9 mouse cellular contexts compared by ENCODE assay signal in the genomic region with DNA sequence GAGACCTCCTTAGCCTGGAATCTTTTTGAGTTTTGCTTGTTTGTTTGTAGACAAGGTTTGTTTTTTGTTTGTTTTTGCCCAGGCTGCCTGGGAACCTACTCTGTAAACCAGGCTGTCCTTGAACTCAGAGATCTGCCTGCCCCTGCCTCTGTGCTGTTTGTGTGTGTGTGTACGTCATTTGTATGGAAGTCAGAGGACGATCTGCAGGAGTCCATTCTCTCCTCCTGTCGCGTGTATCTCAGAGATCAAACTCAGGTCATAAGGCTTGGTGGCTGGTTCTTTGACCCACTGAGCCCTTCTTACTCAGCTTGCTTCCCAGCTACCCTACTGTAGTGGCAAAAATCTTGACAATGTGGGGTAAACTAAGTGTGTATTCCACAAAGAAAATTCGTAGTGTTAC. TPM values are rescaled to one million over a fixed set of nuclear protein-coding genes. Genes with fewer than 3 reads are reported as not detected.
A peak's percentile ranks its signal among the peaks of the same experiment; 100 is the strongest.
DNase-seq lines count a peak whose midpoint lies in the region; ATAC-seq and TF ChIP-seq lines count a peak whose summit lies in the region.
"Had no signal": no experiment of that assay in that cellular context is flagged by ENCODE, and none has a peak within 500 bp of the region (broad histone marks: within the 10 kb centered on the region; RNA-seq: fewer than 3 reads in every experiment).

No protein-coding gene starts in this region.

- ATAC-seq in heart, embryonic 15.5 days (replicated peaks; ENCODE audit: insufficient number of reproducible peaks, insufficient read depth, low FRiP score, low read depth): no peak
- ATAC-seq in forebrain, embryonic 14.5 days: no peak
- no peak for ATAC-seq in CD4-positive, CD25-positive, alpha-beta regulatory T cell, adult 4 months

- H3K9me3 ChIP-seq in heart, embryonic 15.5 days (replicated peaks): no peaks in the 10 kb centered on the region
- H3K9me3 ChIP-seq in CH12.LX (replicated peaks; ENCODE audit: low read length): no peaks in the 10 kb centered on the region
- H3K9me3 ChIP-seq in forebrain, embryonic 14.5 days (replicated peaks; ENCODE audit: control insufficient read depth, low read length): no peaks in the 10 kb centered on the region
- no peaks in the 10 kb centered on the region for H3K9me3 ChIP-seq in midbrain, embryonic 10.5 days (replicated peaks)

- no peaks in the 10 kb centered on the region for H3K36me3 ChIP-seq in heart, embryonic 15.5 days
- H3K36me3 ChIP-seq in CH12.LX (replicated peaks in 1 of 2; ENCODE audit: control insufficient read depth in 1 of 2, insufficient read depth in 1 of 2, low read length in 1 of 2): peaks cover 4 to 14% of the 10 kb centered on the region in 2 experiments
- H3K36me3 ChIP-seq in forebrain, embryonic 14.5 days (ENCODE audit: control insufficient read depth, insufficient read depth, low read length): no peaks in the 10 kb centered on the region
- H3K36me3 ChIP-seq in midbrain, embryonic 10.5 days: peaks cover 8% of the 10 kb centered on the region; the same call in 1 of the 2 replicates

- H3K27ac ChIP-seq in heart, embryonic 15.5 days: peak overlapping the region; percentile 94
- peak overlapping the region; percentile 28; the same call in 1 of the 2 replicates for H3K27ac ChIP-seq in CH12.LX (ENCODE audit: insufficient read depth, low read depth)
- H3K27ac ChIP-seq in forebrain, embryonic 14.5 days (ENCODE audit: low read depth, low read length): no peak overlapping the region
- H3K27ac ChIP-seq in midbrain, embryonic 10.5 days (replicated peaks): peak overlapping the region; percentile 95

- 58% methylated on average over 5 of the region's 5 CpGs for WGBS in heart, embryonic 15.5 days
- 67% methylated on average over 5 of the region's 5 CpGs for WGBS in forebrain, embryonic 14.5 days
- 65% methylated on average over 5 of the region's 5 CpGs for WGBS in midbrain, embryonic 10.5 days

- peaks cover 19% of the 10 kb centered on the region for H3K4me1 ChIP-seq in heart, embryonic 15.5 days (replicated peaks)
- peaks cover 10 to 31% of the 10 kb centered on the region in 2 experiments for H3K4me1 ChIP-seq in CH12.LX (ENCODE audit: control insufficient read depth in 1 of 2, insufficient read depth in 2 of 2)
- peaks cover 8% of the 10 kb centered on the region for H3K4me1 ChIP-seq in forebrain, embryonic 14.5 days (ENCODE audit: control insufficient read depth, insufficient read depth, low read length)
- peaks cover 24% of the 10 kb centered on the region for H3K4me1 ChIP-seq in midbrain, embryonic 10.5 days

- no peak for DNase-seq in heart, adult 11 months
- no peak for DNase-seq in CH12.LX (ENCODE audit: extremely low read depth)
- no peak for DNase-seq in forebrain, embryonic 14.5 days (ENCODE audit: low spot score)
- DNase-seq in midbrain, embryonic 10.5 days (ENCODE audit: low spot score): no peak
- no peak for DNase-seq in adrenal gland, postnatal 36 days
- no peak for DNase-seq in right cerebral cortex, postnatal 36 days (ENCODE audit: low spot score in 2 of 2)

- H3K79me2 ChIP-seq in CH12.LX (replicated peaks; ENCODE audit: control insufficient read depth, extremely low read depth, insufficient read depth, poor library complexity, severe bottlenecking): peaks cover 27% of the 10 kb centered on the region

- in situ Hi-C loops in CH12.LX (cut with MboI; ENCODE audit: low pct_ligation_motif_present, low pct_unique_long_range_greater_than_20kb, low sequenced_read_pairs): loop anchor here (5.0 to 25.0 kb wide), 3 partner anchors 39 to 424 kb away; a partner anchor contains a TSS

- peak overlapping the region; percentile 94 for H3K4me2 ChIP-seq in heart, embryonic 15.5 days
- peak overlapping the region; percentile 97 for H3K4me2 ChIP-seq in CH12.LX (ENCODE audit: insufficient read depth, low read depth, poor library complexity, severe bottlenecking)
- peak overlapping the region; percentile 98; the same call in 1 of the 2 replicates for H3K4me2 ChIP-seq in forebrain, embryonic 14.5 days (ENCODE audit: low read length)

- dilution Hi-C loops in CH12.LX (cut with MboI; ENCODE audit: extremely low pct_ligation_motif_present, extremely low pct_unique_long_range_greater_than_20kb, low sequenced_read_pairs): no loop called here

- no peak for TF ChIP-seq EP300 in CH12.LX (IDR thresholded peaks at IDR 0.05; ENCODE audit: low read length)

- no peak for TF ChIP-seq RAD21 in CH12.LX (IDR thresholded peaks at IDR 0.05; ENCODE audit: low read depth, low read length)

- no peak for TF ChIP-seq POLR2A in CH12.LX (IDR thresholded peaks at IDR 0.05; ENCODE audit: low read depth, low read length)

- H3K9ac ChIP-seq in heart, embryonic 15.5 days: no peak overlapping the region
- H3K9ac ChIP-seq in CH12.LX (ENCODE audit: insufficient read depth, low read depth): peak overlapping the region; percentile 83
- H3K9ac ChIP-seq in forebrain, embryonic 14.5 days (ENCODE audit: low read length): no peak overlapping the region

- H3K27me3 ChIP-seq in heart, embryonic 15.5 days: no peaks in the 10 kb centered on the region
- no peaks in the 10 kb centered on the region for H3K27me3 ChIP-seq in CH12.LX (replicated peaks)
- H3K27me3 ChIP-seq in forebrain, embryonic 14.5 days (replicated peaks; ENCODE audit: control insufficient read depth, insufficient read depth, low read length): no peaks in the 10 kb centered on the region
- no peaks in the 10 kb centered on the region for H3K27me3 ChIP-seq in midbrain, embryonic 10.5 days (ENCODE audit: low read depth, poor library complexity, severe bottlenecking)
- H3K27me3 ChIP-seq: Patski had no signal

- H3K4me3 ChIP-seq in heart, embryonic 15.5 days: peak overlapping the region; percentile 73; the same call in 1 of the 2 replicates
- H3K4me3 ChIP-seq in CH12.LX (replicated peaks in 1 of 3; ENCODE audit: low read depth in 2 of 3, low read length in 2 of 3, poor library complexity in 1 of 3): peak overlapping the region; percentile 57 to 87 (median 62)
- no peak overlapping the region for H3K4me3 ChIP-seq in forebrain, embryonic 14.5 days (ENCODE audit: low read depth, low read length)
- peak overlapping the region; percentile 87 for H3K4me3 ChIP-seq in midbrain, embryonic 10.5 days

- TF ChIP-seq CTCF in CH12.LX (conservative IDR thresholded peaks at IDR 0.05 in 1 of 2, IDR thresholded peaks at IDR 0.05 in 1 of 2; ENCODE audit: low read depth in 2 of 2, low read length in 2 of 2): no peak

TF ChIP-seq in CH12.LX, 34 proteins besides CTCF, POLR2A, EP300 and RAD21 (continues in another document):
- no peak for TF ChIP-seq MXI1 (IDR thresholded peaks at IDR 0.05; ENCODE audit: low read depth, low read length)
- no peak for TF ChIP-seq CHD1 (IDR thresholded peaks at IDR 0.05; ENCODE audit: low read depth, low read length)
- no peak for TF ChIP-seq ELF1 (IDR thresholded peaks at IDR 0.05; ENCODE audit: low read depth, low read length)
- no peak for TF ChIP-seq NELFE (IDR thresholded peaks at IDR 0.05; ENCODE audit: low read depth, low read length)
- no peak for TF ChIP-seq ZNF384 (IDR thresholded peaks at IDR 0.05; ENCODE audit: low read depth, low read length)
- TF ChIP-seq UBTF (IDR thresholded peaks at IDR 0.05; ENCODE audit: low read depth, low read length): no peak
- no peak for TF ChIP-seq MAFK (IDR thresholded peaks at IDR 0.05; ENCODE audit: insufficient replicate concordance, low read length)
- TF ChIP-seq MAZ (IDR thresholded peaks at IDR 0.05; ENCODE audit: low read depth, low read length): no peak

RNA-seq across cellular contexts. Expression of a gene that starts 1.0 kb away (rescaled TPM):
- 63.3 and 74.6 TPM in 2 replicates for polyA plus RNA-seq in heart, embryonic 15.5 days (2015; fragmentation: Nextera tagmentation; extraction: Ambion mirVana)
- 55.3 and 64.6 TPM in 2 replicates for total RNA-seq in CH12.LX (2012; rRNA removed)
- 60.9 and 62.8 TPM in 2 replicates for total RNA-seq in CH12.LX (2014; rRNA removed)
- polyA plus RNA-seq in CH12.LX (2012; ENCODE audit: insufficient read length, low read depth): 151 and 154 TPM in 2 replicates
- 21.7 and 24.2 TPM in 2 replicates for polyA plus RNA-seq in forebrain, embryonic 14.5 days (2014; fragmentation: Nextera tagmentation; extraction: Ambion mirVana)
- 36.3 and 37.5 TPM in 2 replicates for polyA plus RNA-seq in midbrain, embryonic 10.5 days (2016; fragmentation: Nextera tagmentation; extraction: Ambion mirVana)
- 10 to 100 TPM; 19.8 to 19.9 TPM for polyA plus RNA-seq in CD4-positive, CD25-positive, alpha-beta regulatory T cell, adult 4 months (2017; shearing (Covaris generic))
- 100 to 1,000 TPM; 172 to 188 TPM for total RNA-seq in adrenal gland, postnatal 36 days (2021)

RNA-seq across cellular contexts. Expression of a gene that starts 12.9 kb away (rescaled TPM):
- 57.8 and 65.5 TPM in 2 replicates for polyA plus RNA-seq in heart, embryonic 15.5 days (2015; fragmentation: Nextera tagmentation; extraction: Ambion mirVana)
- total RNA-seq in CH12.LX (2012; rRNA removed) (38.3 and 44.2 TPM in 2 replicates), CH12.LX (2014; rRNA removed) (32.4 and 35.0 TPM in 2 replicates)
- polyA plus RNA-seq in CH12.LX (2012; ENCODE audit: insufficient read length, low read depth): 48.5 and 52.3 TPM in 2 replicates
- polyA plus RNA-seq in forebrain, embryonic 14.5 days (2014; fragmentation: Nextera tagmentation; extraction: Ambion mirVana): 64.7 and 85.1 TPM in 2 replicates
- polyA plus RNA-seq in midbrain, embryonic 10.5 days (2016; fragmentation: Nextera tagmentation; extraction: Ambion mirVana): 90.3 and 94.8 TPM in 2 replicates
- polyA plus RNA-seq in CD4-positive, CD25-positive, alpha-beta regulatory T cell, adult 4 months (2017; shearing (Covaris generic)): 100 to 1,000 TPM; 163 to 182 TPM
- total RNA-seq in adrenal gland, postnatal 36 days (2021): 100 to 1,000 TPM in 1 of 2 experiments, 10 to 100 TPM in 1; 84.3 to 100 TPM

RNA-seq across cellular contexts. Expression of a gene that starts 39.4 kb away (rescaled TPM):
- 15.0 and 20.9 TPM in 2 replicates for polyA plus RNA-seq in heart, embryonic 15.5 days (2015; fragmentation: Nextera tagmentation; extraction: Ambion mirVana)
- total RNA-seq in CH12.LX (2012; rRNA removed) (393 and 482 TPM in 2 replicates), CH12.LX (2014; rRNA removed) (415 and 425 TPM in 2 replicates)
- polyA plus RNA-seq in CH12.LX (2012; ENCODE audit: insufficient read length, low read depth): 354 and 405 TPM in 2 replicates
- polyA plus RNA-seq in forebrain, embryonic 14.5 days (2014; fragmentation: Nextera tagmentation; extraction: Ambion mirVana): 29.4 and 31.7 TPM in 2 replicates
- 22.4 and 24.9 TPM in 2 replicates for polyA plus RNA-seq in midbrain, embryonic 10.5 days (2016; fragmentation: Nextera tagmentation; extraction: Ambion mirVana)
- 10 to 100 TPM; 51.3 to 54.0 TPM for polyA plus RNA-seq in CD4-positive, CD25-positive, alpha-beta regulatory T cell, adult 4 months (2017; shearing (Covaris generic))
- 10 to 100 TPM; 21.4 to 23.9 TPM for total RNA-seq in adrenal gland, postnatal 36 days (2021)

RNA-seq across cellular contexts. Expression of a gene that starts 44.2 kb away (rescaled TPM):
- 19.2 and 20.7 TPM in 2 replicates for polyA plus RNA-seq in heart, embryonic 15.5 days (2015; fragmentation: Nextera tagmentation; extraction: Ambion mirVana)
- 23.3 and 27.4 TPM in 2 replicates for total RNA-seq in CH12.LX (2012; rRNA removed)
- 13.9 and 14.9 TPM in 2 replicates for total RNA-seq in CH12.LX (2014; rRNA removed)
- 29.0 and 36.3 TPM in 2 replicates for polyA plus RNA-seq in CH12.LX (2012; ENCODE audit: insufficient read length, low read depth)
- 14.3 and 14.7 TPM in 2 replicates for polyA plus RNA-seq in forebrain, embryonic 14.5 days (2014; fragmentation: Nextera tagmentation; extraction: Ambion mirVana)
- 35.1 and 35.5 TPM in 2 replicates for polyA plus RNA-seq in midbrain, embryonic 10.5 days (2016; fragmentation: Nextera tagmentation; extraction: Ambion mirVana)
- polyA plus RNA-seq in CD4-positive, CD25-positive, alpha-beta regulatory T cell, adult 4 months (2017; shearing (Covaris generic)): 10 to 100 TPM in 1 of 2 experiments, 1 to 10 TPM in 1; 4.7 to 14.2 TPM
- total RNA-seq in adrenal gland, postnatal 36 days (2021): 10 to 100 TPM; 19.4 to 20.5 TPM
